Mouse (Mus musculus): Measurements from ENCODE around the gene 2310034G01Rik. TPM values are rescaled to one million over a fixed set of nuclear protein-coding genes. Genes with fewer than 3 reads are reported as not detected.
A peak's percentile ranks its signal among the peaks of the same experiment; 100 is the strongest.

2310034G01Rik gene
- polyA plus RNA-seq, 1 experiment from 2014 or later: 1.7 TPM

DNA sequence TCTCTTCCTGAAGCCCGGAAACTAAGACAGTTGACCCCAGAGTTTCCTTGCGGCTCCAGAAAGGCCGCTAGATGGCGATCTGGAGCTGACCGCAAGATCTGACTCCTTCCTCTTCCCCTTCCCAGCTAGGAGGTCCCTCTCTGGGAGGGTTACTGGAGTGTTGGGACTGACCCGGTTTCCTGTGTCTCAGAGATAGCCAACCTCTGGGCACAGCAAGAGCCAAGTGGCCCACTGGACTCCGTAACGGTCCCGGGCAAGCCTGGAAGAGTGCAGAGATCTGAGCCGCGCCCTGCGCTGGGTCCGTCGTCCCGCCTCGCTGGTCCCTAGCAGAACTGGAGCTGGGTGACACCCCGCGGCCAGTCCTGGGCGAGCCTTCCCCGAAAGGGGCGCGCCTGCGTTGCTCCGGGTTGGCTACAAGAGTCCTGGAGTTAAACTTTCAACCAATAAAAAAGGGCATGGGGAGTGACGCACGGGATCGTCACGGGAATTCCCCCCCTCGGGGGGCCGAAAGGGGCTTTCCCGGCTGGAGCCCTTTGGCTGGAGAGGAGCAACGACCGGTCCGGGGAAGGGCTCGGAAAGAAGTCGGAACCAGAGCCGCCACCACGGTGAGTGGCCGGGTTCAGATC, 45.8 kb downstream of the 2310034G01Rik start, which contains the start of gene Nfkb2:
Gene Nfkb2, plus strand, starts transcription at position 105 of the 626 bp plus-strand sequence.
- 0 out of 2 replicates have a peak, but pooled peaks cover 2% of the 10 kb centered on the region for H3K4me1 ChIP-seq (replicated peaks; ENCODE audit: control insufficient read depth, insufficient read depth, low read length)
- peak within 1 kb of the TSS; percentile 47 for H3K9ac ChIP-seq (ENCODE audit: low read depth, low read length)
- H3K4me3 ChIP-seq (ENCODE audit: low read depth, low read length): peak within 1 kb of the TSS; percentile 44
- under 1% methylated on average over 39 of the region's 39 CpGs for WGBS
- peak within 1 kb of the TSS; percentile 74 for H3K4me2 ChIP-seq (replicated peaks; ENCODE audit: low read depth, low read length)
- DNase-seq (ENCODE audit: low spot score): peak; percentile 89
- H3K36me3 ChIP-seq (ENCODE audit: control insufficient read depth, insufficient read depth, low read length): no peaks in the 10 kb centered on the region
- peak; percentile 80 for ATAC-seq (ENCODE audit: low FRiP score)
- peaks cover 16% of the 10 kb centered on the region for H3K27me3 ChIP-seq (ENCODE audit: control insufficient read depth, insufficient read depth, low read length)
- no peak within 1 kb of the TSS; the same call in 1 of the 2 replicates for H3K27ac ChIP-seq (ENCODE audit: low read depth, low read length)
- H3K9me3 ChIP-seq (ENCODE audit: control insufficient read depth, low read length): no peaks in the 10 kb centered on the region

DNA sequence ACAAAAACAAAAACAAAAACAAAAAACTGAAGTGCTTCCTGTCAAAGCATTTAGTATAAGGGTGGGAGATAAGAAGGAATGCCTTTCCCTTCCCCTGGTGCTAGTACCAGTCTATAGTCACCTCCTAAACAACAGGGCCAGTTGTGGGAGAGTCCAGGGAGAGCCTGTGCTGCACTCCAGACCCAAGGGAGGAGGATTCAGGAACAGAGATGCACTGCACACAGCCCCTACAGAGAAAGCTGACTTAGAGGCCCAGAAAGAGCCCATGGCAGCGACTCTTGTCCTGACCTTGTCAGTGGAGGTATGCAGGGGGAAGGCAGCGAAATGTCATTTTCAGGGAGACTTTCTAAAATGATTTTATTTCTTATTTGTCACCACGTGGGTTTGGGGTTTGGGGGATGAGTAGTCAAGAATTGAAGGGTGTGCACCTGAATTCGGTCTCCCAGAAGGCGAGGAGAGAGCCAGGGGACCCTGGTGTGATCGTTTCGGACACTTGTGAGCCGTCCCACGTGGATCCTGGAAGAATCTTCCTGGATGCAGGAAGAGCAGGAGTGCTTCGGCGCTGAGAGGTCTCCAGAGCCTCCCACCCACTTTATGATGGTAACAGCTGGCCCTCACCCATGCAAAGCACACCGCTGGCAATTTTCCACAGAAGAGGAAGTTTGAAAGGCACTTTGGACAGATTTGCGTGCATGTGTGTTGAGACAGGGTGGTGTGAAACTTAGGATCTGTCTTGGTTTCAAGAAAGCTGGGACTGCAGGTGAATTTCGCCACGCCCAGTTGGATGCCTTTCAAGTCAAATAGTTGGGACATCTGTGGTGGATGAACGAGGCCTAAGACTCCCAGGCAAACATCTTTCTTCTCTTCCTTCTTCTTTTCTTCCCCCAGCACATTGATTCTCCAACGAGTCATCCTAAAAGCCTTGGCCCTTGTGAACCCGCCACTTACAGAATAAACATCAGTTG, 46.6 kb downstream of the 2310034G01Rik start:
- DNase-seq (ENCODE audit: low spot score): no peak
- no peak for ATAC-seq (ENCODE audit: low FRiP score)
- no peak overlapping the region for H3K27ac ChIP-seq (ENCODE audit: low read depth, low read length)
- H3K27me3 ChIP-seq (ENCODE audit: control insufficient read depth, insufficient read depth, low read length): peaks cover 13% of the 10 kb centered on the region
- H3K36me3 ChIP-seq (ENCODE audit: control insufficient read depth, insufficient read depth, low read length): no peaks in the 10 kb centered on the region
- H3K4me1 ChIP-seq (replicated peaks; ENCODE audit: control insufficient read depth, insufficient read depth, low read length): 0 out of 2 replicates have a peak, but pooled peaks cover 2% of the 10 kb centered on the region
- peak overlapping the region; percentile 44; the same call in 1 of the 2 replicates for H3K4me3 ChIP-seq (ENCODE audit: low read depth, low read length)
- no peak overlapping the region; the same call in 1 of the 2 replicates for H3K9ac ChIP-seq (ENCODE audit: low read depth, low read length)
- no peaks in the 10 kb centered on the region for H3K9me3 ChIP-seq (ENCODE audit: control insufficient read depth, low read length)
- peak overlapping the region; percentile 74 for H3K4me2 ChIP-seq (replicated peaks; ENCODE audit: low read depth, low read length)
- 58% methylated on average over 18 of the region's 18 CpGs for WGBS

DNA sequence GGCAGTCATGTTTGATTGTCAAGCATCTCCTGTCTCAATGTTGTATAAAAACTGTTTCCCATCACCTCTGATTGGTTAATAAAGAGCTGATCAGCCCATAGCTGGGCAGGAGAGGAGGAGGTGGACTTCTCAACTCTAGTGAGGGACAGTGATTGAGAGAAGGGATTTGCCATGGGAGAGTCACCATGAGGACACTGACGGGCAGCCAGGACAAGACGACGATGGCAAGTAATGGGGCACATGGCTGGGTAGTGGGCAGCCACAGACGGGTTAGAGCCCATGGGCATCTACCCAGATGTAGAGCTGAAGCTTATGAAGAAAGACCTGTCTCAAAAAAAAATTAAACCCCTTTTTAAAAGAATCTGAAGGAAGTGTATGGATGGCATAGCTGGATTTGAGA, 47.6 kb downstream of the 2310034G01Rik start:
- Histone ChIP-seq H3K4me3 (ENCODE audit: low read depth, low read length) (no peak overlapping the region), H3K36me3 (ENCODE audit: control insufficient read depth, insufficient read depth, low read length) (no peaks in the 10 kb centered on the region), H3K27me3 (ENCODE audit: control insufficient read depth, insufficient read depth, low read length) (peaks cover 5% of the 10 kb centered on the region; the same call in 1 of the 2 replicates), H3K9ac (ENCODE audit: low read depth, low read length) (no peak overlapping the region), H3K4me2 (replicated peaks; ENCODE audit: low read depth, low read length) (no peak overlapping the region), H3K9me3 (ENCODE audit: control insufficient read depth, low read length) (no peaks in the 10 kb centered on the region), H3K4me1 (replicated peaks; ENCODE audit: control insufficient read depth, insufficient read depth, low read length) (0 out of 2 replicates have a peak, but pooled peaks cover 2% of the 10 kb centered on the region), H3K27ac (ENCODE audit: low read depth, low read length) (no peak overlapping the region)
- no peak for ATAC-seq (ENCODE audit: low FRiP score)
- 93% methylated on average over 4 of the region's 4 CpGs for WGBS
- DNase-seq (ENCODE audit: low spot score): no peak

DNA sequence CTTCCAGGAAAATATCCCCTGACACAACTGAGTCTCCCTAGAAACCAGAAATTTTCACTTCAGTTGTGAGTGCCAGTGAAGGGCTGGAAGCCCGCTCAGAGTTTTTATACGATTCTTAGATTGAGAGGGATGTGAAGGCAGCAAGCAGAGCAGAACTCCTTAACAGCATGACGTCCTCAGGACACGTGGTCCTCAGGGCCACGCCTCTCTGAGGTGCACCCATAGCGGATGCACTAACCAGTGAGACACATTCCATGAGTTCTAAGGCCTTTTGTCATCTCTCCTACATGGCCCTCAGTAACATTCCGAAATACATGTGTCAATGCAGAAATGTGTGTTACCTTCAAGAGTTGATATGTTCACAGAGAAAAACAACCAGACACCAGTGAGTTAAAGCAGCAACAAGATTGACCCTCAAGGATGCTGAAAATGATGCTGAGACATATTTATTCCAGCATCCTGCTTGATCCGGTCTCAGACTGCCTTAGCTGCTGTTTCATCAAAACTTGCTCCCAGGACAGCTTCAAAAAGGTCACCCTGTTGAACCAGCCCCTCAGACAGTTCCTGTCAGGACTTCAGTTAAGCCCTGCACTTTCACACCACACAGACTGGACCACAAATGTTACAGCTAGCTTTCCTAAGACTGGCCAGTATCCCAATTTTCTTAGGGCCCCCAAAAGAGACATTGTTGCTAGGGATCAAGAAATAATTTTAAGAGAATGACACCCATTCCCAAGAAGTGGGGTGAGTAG, 49.6 kb downstream of the 2310034G01Rik start:
- 36% methylated on average over 8 of the region's 8 CpGs for WGBS
- H3K9ac ChIP-seq (ENCODE audit: low read depth, low read length): no peak overlapping the region
- no peaks in the 10 kb centered on the region for H3K36me3 ChIP-seq (ENCODE audit: control insufficient read depth, insufficient read depth, low read length)
- no peak for DNase-seq (ENCODE audit: low spot score)
- no peak for ATAC-seq (ENCODE audit: low FRiP score)
- H3K27ac ChIP-seq (ENCODE audit: low read depth, low read length): no peak overlapping the region
- no peaks in the 10 kb centered on the region for H3K27me3 ChIP-seq (ENCODE audit: control insufficient read depth, insufficient read depth, low read length)
- H3K4me1 ChIP-seq (replicated peaks; ENCODE audit: control insufficient read depth, insufficient read depth, low read length): 0 out of 2 replicates have a peak, but pooled peaks cover 2% of the 10 kb centered on the region
- H3K9me3 ChIP-seq (ENCODE audit: control insufficient read depth, low read length): no peaks in the 10 kb centered on the region
- H3K4me3 ChIP-seq (ENCODE audit: low read depth, low read length): no peak overlapping the region
- H3K4me2 ChIP-seq (replicated peaks; ENCODE audit: low read depth, low read length): no peak overlapping the region

MicroRNA genes within 50 kb of the gene (microRNA counts, 519-probe panel; counts per million panel counts)
- microRNA mmu-miR-146b: not detected

Other genes with a start within 250 kb of the 2310034G01Rik start
- gene Elovl3, start 218.4 kb downstream of the 2310034G01Rik start, polyA plus RNA-seq (2014; fragmentation: Nextera tagmentation; extraction: Ambion mirVana): not detected in 2 replicates
- gene Pitx3, start 202.0 kb downstream of the 2310034G01Rik start, polyA plus RNA-seq (2014; fragmentation: Nextera tagmentation; extraction: Ambion mirVana): 0.65 and 0.88 TPM in 2 replicates
- 43.8 and 63.0 TPM in 2 replicates for gene Gbf1, start 197.8 kb downstream of the 2310034G01Rik start, polyA plus RNA-seq (2014; fragmentation: Nextera tagmentation; extraction: Ambion mirVana)
- 2.7 and 4.6 TPM in 2 replicates for gene Nfkb2, start 46.0 kb downstream of the 2310034G01Rik start, polyA plus RNA-seq (2014; fragmentation: Nextera tagmentation; extraction: Ambion mirVana)
- gene Psd, start 23.1 kb downstream of the 2310034G01Rik start, polyA plus RNA-seq (2014; fragmentation: Nextera tagmentation; extraction: Ambion mirVana): 10.0 and 11.9 TPM in 2 replicates
- 26.3 and 27.1 TPM in 2 replicates for gene Fbxl15, start 22.1 kb downstream of the 2310034G01Rik start, polyA plus RNA-seq (2014; fragmentation: Nextera tagmentation; extraction: Ambion mirVana)
- gene Cuedc2, start 11.6 kb downstream of the 2310034G01Rik start, polyA plus RNA-seq (2014; fragmentation: Nextera tagmentation; extraction: Ambion mirVana): 252 and 260 TPM in 2 replicates
- gene Mfsd13a, start 9.2 kb downstream of the 2310034G01Rik start, polyA plus RNA-seq (2014; fragmentation: Nextera tagmentation; extraction: Ambion mirVana): 4.4 and 6.9 TPM in 2 replicates
- gene Actr1a, start 45.4 kb upstream of the 2310034G01Rik start, polyA plus RNA-seq (2014; fragmentation: Nextera tagmentation; extraction: Ambion mirVana): 223 and 250 TPM in 2 replicates
- gene Sufu, start 46.6 kb upstream of the 2310034G01Rik start, polyA plus RNA-seq (2014; fragmentation: Nextera tagmentation; extraction: Ambion mirVana): 31.9 and 33.2 TPM in 2 replicates
- 28.4 and 30.6 TPM in 2 replicates for gene Trim8, start 151.4 kb upstream of the 2310034G01Rik start, polyA plus RNA-seq (2014; fragmentation: Nextera tagmentation; extraction: Ambion mirVana)
- 145 and 160 TPM in 2 replicates for gene Arl3, start 222.9 kb upstream of the 2310034G01Rik start, polyA plus RNA-seq (2014; fragmentation: Nextera tagmentation; extraction: Ambion mirVana)
- 9.3 and 11.1 TPM in 2 replicates for gene Sfxn2, start 223.1 kb upstream of the 2310034G01Rik start, polyA plus RNA-seq (2014; fragmentation: Nextera tagmentation; extraction: Ambion mirVana)
- gene Wbp1l, start 248.8 kb upstream of the 2310034G01Rik start, polyA plus RNA-seq (2014; fragmentation: Nextera tagmentation; extraction: Ambion mirVana): 31.5 and 33.4 TPM in 2 replicates